Mouse (Mus musculus): Measurements from ENCODE around the gene Tmem171.

GRCm38 (mm10) chr13:98715443-98715990 is 20.9 kb upstream of the Tmem171 start:
- TF ChIP-seq CTCF (IDR thresholded peaks at IDR 0.05; ENCODE audit: extremely low read depth, insufficient read depth, low read length) (no peak), POLR2A (IDR thresholded peaks at IDR 0.05; ENCODE audit: extremely low read depth, insufficient read depth, low read length) (no peak)

Data from cortical plate, adult 2 months (tissue).